Mouse (Mus musculus) cerebellum, postnatal 4 days (tissue): ENCODE results near the gene Fbxw8.

Experiments used
- DNase-seq, 2 experiments: peaks; one replicate each; pipeline ENCODE4 v3.0.0; 2022; ENCODE audit warnings: low spot score in 2 of 2, mixed read lengths in 1 of 2

Gene Fbxw8

GRCm38 (mm10) chr5:118154839-118155564 lies at the start of gene Fbxw8:
Gene Fbxw8 (minus strand): TSS chr5:118155464.
- peak; percentile 86 to 93 for DNase-seq

GRCm38 (mm10) chr5:118204675-118205440 lies 49.6 kb upstream of the Fbxw8 start:
- no peak for DNase-seq

GRCm38 (mm10) chr5:118199670-118200069 lies 44.4 kb upstream of the Fbxw8 start:
- no peak for DNase-seq

- no peak for DNase-seq
Measured at GRCm38 (mm10) chr5:118197421-118197820, 42.2 kb upstream of the Fbxw8 start.

GRCm38 (mm10) chr5:118192221-118192620 lies 37.0 kb upstream of the Fbxw8 start:
- DNase-seq = no peak

GRCm38 (mm10) chr5:118190491-118190890 lies 35.2 kb upstream of the Fbxw8 start:
- no peak for DNase-seq

- no peak for DNase-seq
Measured at GRCm38 (mm10) chr5:118188356-118188755, 33.1 kb upstream of the Fbxw8 start.

GRCm38 (mm10) chr5:118186903-118187633 lies 31.8 kb upstream of the Fbxw8 start:
- DNase-seq = no peak

GRCm38 (mm10) chr5:118177640-118178039 lies 22.4 kb upstream of the Fbxw8 start:
- DNase-seq = no peak

- no peak for DNase-seq
Measured at GRCm38 (mm10) chr5:118175137-118175536, 19.9 kb upstream of the Fbxw8 start.

GRCm38 (mm10) chr5:118174310-118175009 lies 19.2 kb upstream of the Fbxw8 start:
- no peak for DNase-seq

- no peak for DNase-seq
Measured at GRCm38 (mm10) chr5:118172078-118172723, 16.9 kb upstream of the Fbxw8 start.

- no peak for DNase-seq
Measured at GRCm38 (mm10) chr5:118171665-118172064, 16.4 kb upstream of the Fbxw8 start.

- no peak for DNase-seq
Measured at GRCm38 (mm10) chr5:118170888-118171529, 15.7 kb upstream of the Fbxw8 start.

- peak in 1 of 2 experiments; percentile 34 for DNase-seq
Measured at GRCm38 (mm10) chr5:118169222-118170221, 14.3 kb upstream of the Fbxw8 start.

GRCm38 (mm10) chr5:118167561-118167995 lies 12.3 kb upstream of the Fbxw8 start:
- no peak for DNase-seq

GRCm38 (mm10) chr5:118165462-118165861 lies 10.2 kb upstream of the Fbxw8 start:
- no peak for DNase-seq

- no peak for DNase-seq
Measured at GRCm38 (mm10) chr5:118164581-118164980, 9.3 kb upstream of the Fbxw8 start, which contains the start of gene Hrk. Gene Hrk (plus strand): TSS chr5:118164648.

- no peak for DNase-seq
Measured at GRCm38 (mm10) chr5:118160691-118161090, 5.4 kb upstream of the Fbxw8 start.
